Mouse (Mus musculus): Measurements from ENCODE around the gene Hspg2.

GRCm38 (mm10) chr4:137506629-137507028, 38.1 kb downstream of the Hspg2 start:
- TF ChIP-seq CTCF (conservative IDR thresholded peaks at IDR 0.05; ENCODE audit: insufficient read depth, insufficient read length, low read depth, low read length) (no peak), POLR2A (IDR thresholded peaks at IDR 0.05; ENCODE audit: low read depth, low read length) (no peak)
